Mouse (Mus musculus): ENCODE measurements at regions not wholly inside any gene's neighbourhood (a gene's known extent, or its start where the extent isn't known, plus 50 kb on each side); places are given as distances from the start of the nearest gene placed in this dataset.

- no peaks in the 10 kb centered on the region for H3K36me3 ChIP-seq (ENCODE audit: control insufficient read depth, insufficient read depth, low read length)
- no peaks in the 10 kb centered on the region for H3K27me3 ChIP-seq (ENCODE audit: control insufficient read depth, insufficient read depth, low read length)
- no peaks in the 10 kb centered on the region for H3K4me1 ChIP-seq (ENCODE audit: control insufficient read depth, insufficient read depth, low read length)
- TF ChIP-seq POLR2A (IDR thresholded peaks at IDR 0.05; ENCODE audit: control insufficient read depth, low read depth, low read length) (no peak), CTCF (IDR thresholded peaks at IDR 0.05; ENCODE audit: control insufficient read depth, insufficient read depth, insufficient replicate concordance, low read depth, low read length) (no peak)
- no peak overlapping the region for H3K27ac ChIP-seq (ENCODE audit: control insufficient read depth, insufficient read depth, low read depth, low read length)
- H3K4me3 ChIP-seq (ENCODE audit: control insufficient read depth, low read depth, low read length), result no peak overlapping the region
These were observed 294.3 kb downstream of the Etv1 start for GRCm38 (mm10) chr12:39073289-39074022.

GRCm38 (mm10) chr12:39086285-39086684, 307.1 kb downstream of the Etv1 start:
- H3K27ac ChIP-seq (ENCODE audit: control insufficient read depth, insufficient read depth, low read depth, low read length), result no peak overlapping the region
- H3K4me1 ChIP-seq (ENCODE audit: control insufficient read depth, insufficient read depth, low read length), result no peaks in the 10 kb centered on the region
- no peak for TF ChIP-seq CTCF (IDR thresholded peaks at IDR 0.05; ENCODE audit: control insufficient read depth, insufficient read depth, insufficient replicate concordance, low read depth, low read length)
- no peak for TF ChIP-seq POLR2A (IDR thresholded peaks at IDR 0.05; ENCODE audit: control insufficient read depth, low read depth, low read length)
- no peak overlapping the region for H3K4me3 ChIP-seq (ENCODE audit: control insufficient read depth, low read depth, low read length)
- H3K27me3 ChIP-seq (ENCODE audit: control insufficient read depth, insufficient read depth, low read length), result no peaks in the 10 kb centered on the region
- H3K36me3 ChIP-seq (ENCODE audit: control insufficient read depth, insufficient read depth, low read length), result no peaks in the 10 kb centered on the region

GRCm38 (mm10) chr12:39094638-39095230, 315.6 kb downstream of the Etv1 start:
- no peaks in the 10 kb centered on the region for H3K27me3 ChIP-seq (ENCODE audit: control insufficient read depth, insufficient read depth, low read length)
- no peak for TF ChIP-seq CTCF (IDR thresholded peaks at IDR 0.05; ENCODE audit: control insufficient read depth, insufficient read depth, insufficient replicate concordance, low read depth, low read length)
- TF ChIP-seq POLR2A (IDR thresholded peaks at IDR 0.05; ENCODE audit: control insufficient read depth, low read depth, low read length), result no peak
- H3K4me3 ChIP-seq (ENCODE audit: control insufficient read depth, low read depth, low read length), result no peak overlapping the region
- no peaks in the 10 kb centered on the region for H3K4me1 ChIP-seq (ENCODE audit: control insufficient read depth, insufficient read depth, low read length)
- H3K27ac ChIP-seq (ENCODE audit: control insufficient read depth, insufficient read depth, low read depth, low read length), result no peak overlapping the region
- no peaks in the 10 kb centered on the region for H3K36me3 ChIP-seq (ENCODE audit: control insufficient read depth, insufficient read depth, low read length)

- TF ChIP-seq CTCF (IDR thresholded peaks at IDR 0.05; ENCODE audit: control insufficient read depth, insufficient read depth, insufficient replicate concordance, low read depth, low read length) (no peak), POLR2A (IDR thresholded peaks at IDR 0.05; ENCODE audit: control insufficient read depth, low read depth, low read length) (no peak)
- H3K27me3 ChIP-seq (ENCODE audit: control insufficient read depth, insufficient read depth, low read length), result no peaks in the 10 kb centered on the region
- H3K4me1 ChIP-seq (ENCODE audit: control insufficient read depth, insufficient read depth, low read length), result no peaks in the 10 kb centered on the region
- no peak overlapping the region for H3K27ac ChIP-seq (ENCODE audit: control insufficient read depth, insufficient read depth, low read depth, low read length)
- no peaks in the 10 kb centered on the region for H3K36me3 ChIP-seq (ENCODE audit: control insufficient read depth, insufficient read depth, low read length)
- H3K4me3 ChIP-seq (ENCODE audit: control insufficient read depth, low read depth, low read length), result no peak overlapping the region
These were observed 344.4 kb downstream of the Etv1 start for GRCm38 (mm10) chr12:39123391-39124095.

- peak overlapping the region; percentile 66 for H3K4me3 ChIP-seq (ENCODE audit: control insufficient read depth, low read depth, low read length)
- H3K27me3 ChIP-seq (ENCODE audit: control insufficient read depth, insufficient read depth, low read length), result no peaks in the 10 kb centered on the region
- H3K4me1 ChIP-seq (ENCODE audit: control insufficient read depth, insufficient read depth, low read length), result no peaks in the 10 kb centered on the region
- TF ChIP-seq POLR2A (IDR thresholded peaks at IDR 0.05; ENCODE audit: control insufficient read depth, low read depth, low read length), result no peak
- TF ChIP-seq CTCF (IDR thresholded peaks at IDR 0.05; ENCODE audit: control insufficient read depth, insufficient read depth, insufficient replicate concordance, low read depth, low read length), result no peak
- no peaks in the 10 kb centered on the region for H3K36me3 ChIP-seq (ENCODE audit: control insufficient read depth, insufficient read depth, low read length)
- no peak overlapping the region for H3K27ac ChIP-seq (ENCODE audit: control insufficient read depth, insufficient read depth, low read depth, low read length)
These were observed 375.5 kb downstream of the Etv1 start for GRCm38 (mm10) chr12:39154689-39155088.

- no peaks in the 10 kb centered on the region for H3K36me3 ChIP-seq (ENCODE audit: control insufficient read depth, insufficient read depth, low read length)
- H3K4me1 ChIP-seq (ENCODE audit: control insufficient read depth, insufficient read depth, low read length), result no peaks in the 10 kb centered on the region
- no peak overlapping the region for H3K27ac ChIP-seq (ENCODE audit: control insufficient read depth, insufficient read depth, low read depth, low read length)
- no peak overlapping the region for H3K4me3 ChIP-seq (ENCODE audit: control insufficient read depth, low read depth, low read length)
- TF ChIP-seq CTCF (IDR thresholded peaks at IDR 0.05; ENCODE audit: control insufficient read depth, insufficient read depth, insufficient replicate concordance, low read depth, low read length) (no peak), POLR2A (IDR thresholded peaks at IDR 0.05; ENCODE audit: control insufficient read depth, low read depth, low read length) (no peak)
- no peaks in the 10 kb centered on the region for H3K27me3 ChIP-seq (ENCODE audit: control insufficient read depth, insufficient read depth, low read length)
These were observed 397.8 kb downstream of the Etv1 start for GRCm38 (mm10) chr12:39176958-39177357.

- no peak overlapping the region for H3K27ac ChIP-seq (ENCODE audit: control insufficient read depth, insufficient read depth, low read depth, low read length)
- H3K4me1 ChIP-seq (ENCODE audit: control insufficient read depth, insufficient read depth, low read length), result no peaks in the 10 kb centered on the region
- H3K27me3 ChIP-seq (ENCODE audit: control insufficient read depth, insufficient read depth, low read length), result no peaks in the 10 kb centered on the region
- TF ChIP-seq POLR2A (IDR thresholded peaks at IDR 0.05; ENCODE audit: control insufficient read depth, low read depth, low read length), result no peak
- TF ChIP-seq CTCF (IDR thresholded peaks at IDR 0.05; ENCODE audit: control insufficient read depth, insufficient read depth, insufficient replicate concordance, low read depth, low read length), result no peak
- no peak overlapping the region for H3K4me3 ChIP-seq (ENCODE audit: control insufficient read depth, low read depth, low read length)
- no peaks in the 10 kb centered on the region for H3K36me3 ChIP-seq (ENCODE audit: control insufficient read depth, insufficient read depth, low read length)
These were observed 444.9 kb downstream of the Etv1 start for GRCm38 (mm10) chr12:39224073-39224472.
